Mouse (Mus musculus) heart, adult 2 months (tissue): ENCODE results near the gene Dbndd2.

Experiments
- CTCF ChIP-seq: fragments of 200-600 bp; IDR thresholded peaks from 2 replicates; pipeline ENCODE4 v1.8.1; 2022; ENCODE audit warnings: antibody characterized with exemption, mild to moderate bottlenecking, moderate library complexity
- EP300 ChIP-seq: fragments of 200-500 bp; IDR thresholded peaks from 2 replicates; pipeline ENCODE4 v1.6.1; 2011; ENCODE audit warnings: low read depth, low read length, control low read depth; ENCODE audit not compliant: insufficient read depth

GRCm38 (mm10) chr2:164534315-164534714 lies 48.4 kb downstream of the Dbndd2 start:
- TF ChIP-seq EP300 (no peak), CTCF (no peak)
